Mouse (Mus musculus) gastrocnemius, postnatal 36 days (tissue): ENCODE results near the gene Xkrx. TPM values are rescaled to one million over a fixed set of nuclear protein-coding genes. Genes with fewer than 3 reads are reported as not detected.
"Not testable (repeated sequence)": the region's sequence is repeated elsewhere in the genome, so short reads cannot be mapped to it uniquely, and the experiment has no call there.

Source experiments
- DNase-seq, 2 experiments: peaks; one replicate each; pipeline ENCODE4 v3.0.0; 2022
- intact Hi-C: fragments of 180-260 bp; cut with DNase I; formaldehyde crosslinking; loops from one replicate; pipeline ENCODE4 v1.15.1; 2025
- long read RNA-seq, 2 experiments: library from polyadenylated mRNA; stranded (forward); transcript quantifications; one replicate each; pipeline ENCODE4 v2.0.0; 2021
- total RNA-seq, 2 experiments: library from RNA; stranded (reverse); gene quantifications; 2 replicates each; pipeline ENCODE4 v1.2.3; 2021

Gene Xkrx
- under 1 TPM; 0.47 to 0.74 TPM for total RNA-seq
- long read RNA-seq, experiment 1: 0 reads
- long read RNA-seq, experiment 2: 0 reads

- intact Hi-C loops: no loop called here
- no peak for DNase-seq
Measured at GRCm38 (mm10) chrX:134162043-134162720, at the start of gene Xkrx. TSS of gene Xkrx (minus strand) at chrX:134162076.

- DNase-seq: no peak
- intact Hi-C loops: no loop called here
Measured at GRCm38 (mm10) chrX:134211151-134211642, 49.3 kb upstream of the Xkrx start.

DNA sequence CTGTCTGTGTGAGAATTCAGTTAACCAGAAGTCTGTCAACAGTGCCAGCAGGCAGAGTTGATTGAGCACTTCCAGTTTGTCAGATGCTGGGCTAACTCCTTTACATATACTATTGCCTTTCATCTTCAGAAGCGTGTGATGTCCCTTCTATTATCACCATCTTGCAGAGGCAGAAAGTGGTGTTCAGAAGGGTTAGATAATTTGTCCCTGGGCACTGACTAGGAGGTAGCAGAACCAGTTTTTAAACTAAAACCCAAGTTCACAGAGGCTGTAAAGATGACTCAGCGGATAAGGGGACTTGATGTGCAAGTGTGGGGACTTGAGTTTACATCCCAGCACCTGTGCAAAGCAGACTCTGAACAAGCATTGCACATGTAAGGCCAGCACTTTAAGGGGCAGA, 46.6 kb upstream of the Xkrx start:
- intact Hi-C loops: no loop called here
- no peak for DNase-seq

GRCm38 (mm10) chrX:134187201-134187600, 25.3 kb upstream of the Xkrx start, which contains the start of gene Arl13a:
TSS of gene Arl13a (plus strand) at chrX:134187501.
- DNase-seq, intact Hi-C loops: not testable (repeated sequence)

- no peak for DNase-seq
Measured at GRCm38 (mm10) chrX:134174699-134175098, 12.8 kb upstream of the Xkrx start.

GRCm38 (mm10) chrX:134170584-134170983, 8.7 kb upstream of the Xkrx start:
- no peak for DNase-seq
- intact Hi-C loops: no loop called here

More at GRCm38 (mm10) chrX:134174699-134175098, 12.8 kb upstream of the Xkrx start:
- intact Hi-C loops: no loop called here

GRCm38 (mm10) chrX:134163484-134163883, 1.6 kb upstream of the Xkrx start:
- no peak for DNase-seq
- intact Hi-C loops: no loop called here

GRCm38 (mm10) chrX:134162826-134163225, 950 bp upstream of the Xkrx start:
- no peak for DNase-seq
- intact Hi-C loops: no loop called here

DNA sequence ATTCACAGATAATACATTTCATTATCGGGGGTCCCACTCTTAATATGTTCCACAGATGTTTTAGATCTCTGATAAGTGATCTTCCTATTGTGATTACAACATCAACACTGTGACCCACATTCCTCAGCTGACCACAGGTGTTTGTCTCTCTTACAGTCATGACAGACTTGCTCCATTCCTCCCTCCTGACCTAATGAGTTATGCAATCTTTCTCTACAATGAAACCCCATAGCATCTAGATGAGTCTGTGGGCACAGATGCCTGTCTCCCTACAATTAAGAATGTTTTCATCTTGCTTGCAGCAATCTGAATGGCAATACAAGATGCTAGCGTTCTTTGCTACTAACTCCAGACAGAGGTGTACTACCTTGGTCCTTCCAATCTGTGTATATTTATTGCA, 1.4 kb downstream of the Xkrx start:
- intact Hi-C loops: no loop called here
- no peak for DNase-seq

DNA sequence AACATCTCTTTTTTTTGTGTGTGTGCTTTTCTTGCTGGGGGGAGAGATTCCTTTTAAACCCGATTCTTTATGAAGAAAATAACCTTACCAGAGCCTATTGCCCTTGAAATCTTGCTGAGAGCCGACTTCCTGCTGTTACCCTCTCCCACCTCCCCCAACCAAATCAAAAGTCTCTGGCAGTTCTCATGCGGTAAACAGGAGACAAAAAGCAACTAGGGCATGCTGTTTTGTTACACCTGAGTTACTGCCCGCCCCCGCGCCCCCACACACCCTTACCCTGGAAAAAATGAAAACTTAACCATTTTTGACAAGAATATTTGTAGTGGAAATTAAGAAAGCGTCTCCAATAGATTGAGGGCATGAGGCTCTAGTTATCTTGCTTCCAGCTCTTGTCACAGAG, 3.7 kb downstream of the Xkrx start:
- intact Hi-C loops: no loop called here
- no peak for DNase-seq

DNA sequence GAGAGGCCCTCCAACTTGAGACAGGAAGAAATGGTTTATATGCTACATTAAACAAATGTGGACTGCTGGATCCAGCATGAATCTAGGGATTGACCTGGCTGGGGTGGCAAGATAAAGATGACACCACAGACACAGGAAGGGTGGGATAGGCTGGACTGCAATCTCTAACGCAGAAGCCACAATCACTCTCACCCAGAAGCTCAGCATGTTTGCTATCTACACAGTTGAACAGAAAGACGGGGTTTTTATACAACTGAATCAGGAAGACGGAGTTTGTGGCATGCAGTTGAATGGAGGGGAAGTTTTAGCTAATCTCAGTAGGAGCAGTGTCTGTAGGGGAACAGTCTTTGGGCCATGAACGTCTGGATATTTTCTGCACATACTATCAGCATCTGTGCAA, 19.9 kb downstream of the Xkrx start:
- DNase-seq: no peak
- intact Hi-C loops: no loop called here

GRCm38 (mm10) chrX:134141551-134141950, 20.3 kb downstream of the Xkrx start:
- DNase-seq: no peak
- intact Hi-C loops: no loop called here

DNA sequence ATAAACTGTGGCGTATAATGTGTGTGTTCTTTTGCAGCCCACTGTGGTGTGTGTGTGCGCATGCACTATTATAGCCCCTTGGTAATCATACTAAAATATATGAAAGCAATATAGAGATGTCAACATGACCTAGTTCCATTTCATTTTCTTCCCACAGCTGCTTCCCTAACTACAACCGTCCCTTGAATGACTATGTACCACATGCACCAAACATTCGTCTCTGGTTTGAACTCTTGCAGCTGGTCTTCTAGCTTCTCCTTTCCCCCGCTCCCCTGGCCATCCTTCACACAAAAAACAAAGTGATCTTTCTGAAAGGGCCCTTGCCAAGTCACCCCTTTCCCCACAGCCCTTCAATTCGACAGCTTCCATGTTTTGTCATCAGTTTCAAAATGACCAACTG, 21.9 kb downstream of the Xkrx start:
- intact Hi-C loops: no loop called here
- DNase-seq: no peak

DNA sequence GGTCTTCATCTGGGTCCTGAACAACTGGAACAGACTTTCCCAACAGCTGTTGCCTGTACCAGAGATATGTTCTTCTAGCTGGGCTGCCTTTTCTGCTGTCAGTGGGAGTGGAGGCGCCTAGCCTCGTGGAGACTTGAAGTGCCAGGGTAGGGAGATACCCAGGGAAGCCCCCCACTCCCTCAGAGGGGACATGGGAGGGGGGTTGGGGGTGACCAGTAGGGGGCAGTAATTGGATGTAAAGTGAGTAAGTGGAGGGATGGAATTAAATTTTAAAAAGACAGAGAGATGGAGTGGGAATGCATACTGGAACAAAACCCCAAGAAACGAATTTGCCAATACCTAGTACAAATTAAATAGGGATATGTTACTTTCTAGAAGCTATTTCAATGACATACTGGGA, 28.1 kb downstream of the Xkrx start:
- intact Hi-C loops: loop anchor here (5.0 kb wide), 1 partner anchor 183 kb away; no protein-coding TSS in a partner anchor
- DNase-seq: no peak

GRCm38 (mm10) chrX:134132295-134132694, 29.6 kb downstream of the Xkrx start:
- DNase-seq: no peak
- intact Hi-C loops: loop anchor here (5.0 kb wide), 1 partner anchor 185 kb away; no protein-coding TSS in a partner anchor

DNA sequence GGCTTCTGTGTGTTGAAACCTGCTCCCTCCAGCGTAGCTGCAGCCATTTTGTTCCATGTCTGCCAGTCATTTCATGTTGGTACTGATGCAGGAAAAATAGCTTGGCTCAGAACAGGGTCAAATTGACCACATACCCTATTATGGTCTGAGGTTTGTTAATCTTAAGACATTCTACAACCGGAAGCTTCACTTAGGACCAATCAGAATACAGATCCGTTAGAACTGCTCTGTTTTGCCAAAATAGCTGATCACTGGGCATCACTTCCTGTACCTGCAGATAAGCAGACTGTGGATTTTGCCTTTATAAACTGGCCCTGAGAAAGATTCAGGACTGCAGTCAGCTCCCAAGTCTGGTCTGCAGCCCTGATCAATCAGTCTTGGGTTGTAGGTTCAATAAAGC, 33.3 kb downstream of the Xkrx start:
- intact Hi-C loops: no loop called here
- no peak for DNase-seq

GRCm38 (mm10) chrX:134116417-134116816, 45.5 kb downstream of the Xkrx start:
- no peak for DNase-seq
- intact Hi-C loops: no loop called here

GRCm38 (mm10) chrX:134111767-134112166, 50.1 kb downstream of the Xkrx start:
- no peak for DNase-seq
- intact Hi-C loops: no loop called here

DNA sequence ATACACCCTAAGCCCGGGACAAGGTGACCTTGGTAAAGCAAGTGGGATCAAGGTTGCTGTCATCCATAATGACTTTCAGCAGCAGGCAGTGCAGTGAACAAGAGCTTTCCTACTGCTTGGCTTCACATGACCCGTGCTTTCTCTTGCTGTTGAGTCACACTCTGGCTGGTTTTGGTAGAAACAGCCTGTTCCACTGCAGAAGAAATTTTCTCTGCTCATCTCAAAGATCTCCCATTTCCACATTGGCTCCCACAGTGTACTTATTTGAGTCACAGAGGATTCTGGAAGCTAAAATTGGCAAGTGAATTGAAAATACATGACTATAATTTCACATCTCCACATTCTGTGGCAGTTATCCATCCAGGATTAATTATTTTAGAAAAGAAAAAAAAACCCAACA, 59.2 kb downstream of the Xkrx start:
- no peak for DNase-seq
- intact Hi-C loops: no loop called here
